Mouse (Mus musculus): ENCODE measurements around the gene Heatr3.

DNA sequence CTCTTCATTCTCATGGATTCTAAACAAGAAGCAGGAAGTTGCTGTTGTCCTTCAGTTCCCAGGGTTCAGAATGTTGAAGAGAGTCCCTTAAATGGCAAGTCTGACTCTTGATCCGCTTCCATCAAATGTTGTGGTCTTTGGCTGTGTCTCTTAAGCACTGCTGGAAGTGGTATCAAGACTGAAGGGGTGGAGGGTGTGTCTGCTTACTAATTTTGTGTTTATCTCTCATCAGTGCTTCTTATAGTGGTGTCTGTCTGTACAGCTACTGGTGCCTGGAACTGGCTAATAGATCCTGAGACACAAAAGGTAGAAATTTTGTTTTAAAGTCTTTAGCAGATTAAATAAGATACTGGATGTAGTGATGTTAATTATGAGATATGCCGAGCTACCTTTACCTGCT is 12.8 kb upstream of the Heatr3 start:
- TF ChIP-seq CTCF (IDR thresholded peaks at IDR 0.05; ENCODE audit: insufficient read depth, low read depth, low read length) (no peak), POLR2A (IDR thresholded peaks at IDR 0.05; ENCODE audit: insufficient read depth, low read depth, low read length) (no peak)

Measured in olfactory bulb, adult 2 months (tissue).